Mouse (Mus musculus) spleen, postnatal 10 days (tissue): ENCODE measurements around the gene Kcne3.

Experiments
- DNase-seq, 2 experiments: peaks; one replicate each; pipeline ENCODE4 v3.0.0; 2021 to 2022; ENCODE audit warnings: low spot score in 2 of 2

Kcne3 gene

DNA sequence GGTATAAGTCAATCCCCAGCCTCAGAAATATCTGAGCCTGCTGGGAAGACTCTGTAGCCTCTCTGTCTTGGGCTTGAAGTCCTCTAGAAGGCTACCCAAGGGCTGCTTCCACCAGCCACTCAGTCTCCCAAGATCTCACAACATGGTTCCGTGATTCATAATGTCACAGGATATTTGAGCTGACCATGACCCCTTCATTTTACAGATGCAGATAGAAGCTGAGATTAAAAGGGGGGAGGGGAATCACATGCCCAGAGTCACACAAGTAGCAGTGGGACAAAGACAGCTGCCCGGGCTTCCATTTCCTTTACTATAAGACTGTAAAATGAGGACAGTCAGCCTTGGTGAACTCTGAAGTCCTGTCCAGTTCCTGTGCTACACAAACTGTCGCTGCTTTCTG is 5.3 kb downstream of the Kcne3 start:
- DNase-seq, result no peak

- no peak for DNase-seq
Observed at GRCm38 (mm10) chr7:100182388-100182787, 6.1 kb downstream of the Kcne3 start.

GRCm38 (mm10) chr7:100187601-100188000 is 11.3 kb downstream of the Kcne3 start:
- peak in 1 of 2 experiments; percentile 69 for DNase-seq

GRCm38 (mm10) chr7:100190167-100190566 is 13.9 kb downstream of the Kcne3 start:
- DNase-seq, result no peak

DNA sequence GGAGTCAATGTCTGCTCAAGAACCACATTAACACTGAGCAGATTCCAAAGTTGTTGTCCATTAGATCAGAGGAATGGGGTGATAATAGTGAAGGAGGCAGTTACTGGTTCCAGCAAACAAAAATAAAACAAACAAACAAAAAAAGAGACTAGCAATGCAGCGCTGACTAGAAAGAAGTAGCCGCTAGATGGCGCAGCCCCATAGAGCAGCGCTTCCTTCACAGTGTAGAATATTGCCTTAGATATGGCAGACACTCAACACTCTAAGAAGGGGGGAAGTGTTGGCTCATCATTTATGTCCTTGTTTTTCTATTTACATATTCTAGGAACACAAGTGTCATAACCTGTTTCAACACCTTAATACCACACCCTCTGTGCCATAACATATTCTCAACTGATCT is 14.5 kb downstream of the Kcne3 start:
- peak; percentile 33 to 83 for DNase-seq

GRCm38 (mm10) chr7:100201191-100201590 is 24.9 kb downstream of the Kcne3 start:
- DNase-seq, result no peak

- no peak for DNase-seq
Observed at GRCm38 (mm10) chr7:100203616-100204015, 27.3 kb downstream of the Kcne3 start.

- DNase-seq, result no peak
Observed at GRCm38 (mm10) chr7:100204871-100205270, 28.6 kb downstream of the Kcne3 start.

DNA sequence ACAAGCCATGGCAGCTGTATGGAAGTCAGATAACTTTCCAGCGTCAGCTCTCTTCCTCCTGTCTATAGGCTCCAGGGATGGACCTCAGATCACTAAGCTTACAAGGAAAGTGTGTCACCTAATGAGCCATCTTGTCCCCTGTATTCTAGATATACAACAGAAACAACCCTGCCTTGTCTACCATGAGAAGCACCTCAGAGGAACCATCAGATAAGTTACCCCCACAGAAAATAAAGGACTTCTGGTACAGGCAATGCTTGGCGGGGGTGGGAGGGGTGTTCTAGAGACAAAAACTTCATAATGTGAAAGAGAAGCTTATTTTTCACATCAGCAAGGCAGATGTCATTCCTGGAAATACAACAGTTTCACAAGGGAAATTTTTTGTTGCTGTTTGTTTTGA is 29.8 kb downstream of the Kcne3 start:
- DNase-seq, result no peak

- no peak for DNase-seq
Observed at GRCm38 (mm10) chr7:100207886-100208285, 31.6 kb downstream of the Kcne3 start.

GRCm38 (mm10) chr7:100214310-100214709 is 38.0 kb downstream of the Kcne3 start:
- DNase-seq, result no peak

GRCm38 (mm10) chr7:100215116-100215732 is 38.9 kb downstream of the Kcne3 start:
- no peak for DNase-seq

DNA sequence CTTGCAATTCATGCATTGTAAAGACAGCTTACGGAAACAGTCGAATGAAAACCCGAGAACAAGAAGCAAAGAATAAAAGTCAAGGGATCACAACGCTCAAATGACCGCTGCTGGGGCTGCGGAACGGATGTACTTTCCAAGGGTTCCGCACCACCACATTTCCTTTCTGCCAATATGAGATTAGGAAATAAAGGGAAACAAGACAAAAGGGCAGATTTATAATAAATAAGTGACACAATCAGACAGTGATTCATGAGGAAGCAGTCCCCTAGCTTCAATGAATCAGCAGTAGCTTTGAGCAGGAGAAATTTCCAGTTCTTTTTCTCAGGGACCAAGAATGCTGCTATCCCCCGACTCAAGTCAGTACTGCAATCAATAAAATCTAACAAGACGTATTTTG is 39.7 kb downstream of the Kcne3 start:
- no peak for DNase-seq

- no peak for DNase-seq
Observed at GRCm38 (mm10) chr7:100216601-100217565, 40.6 kb downstream of the Kcne3 start.

DNA sequence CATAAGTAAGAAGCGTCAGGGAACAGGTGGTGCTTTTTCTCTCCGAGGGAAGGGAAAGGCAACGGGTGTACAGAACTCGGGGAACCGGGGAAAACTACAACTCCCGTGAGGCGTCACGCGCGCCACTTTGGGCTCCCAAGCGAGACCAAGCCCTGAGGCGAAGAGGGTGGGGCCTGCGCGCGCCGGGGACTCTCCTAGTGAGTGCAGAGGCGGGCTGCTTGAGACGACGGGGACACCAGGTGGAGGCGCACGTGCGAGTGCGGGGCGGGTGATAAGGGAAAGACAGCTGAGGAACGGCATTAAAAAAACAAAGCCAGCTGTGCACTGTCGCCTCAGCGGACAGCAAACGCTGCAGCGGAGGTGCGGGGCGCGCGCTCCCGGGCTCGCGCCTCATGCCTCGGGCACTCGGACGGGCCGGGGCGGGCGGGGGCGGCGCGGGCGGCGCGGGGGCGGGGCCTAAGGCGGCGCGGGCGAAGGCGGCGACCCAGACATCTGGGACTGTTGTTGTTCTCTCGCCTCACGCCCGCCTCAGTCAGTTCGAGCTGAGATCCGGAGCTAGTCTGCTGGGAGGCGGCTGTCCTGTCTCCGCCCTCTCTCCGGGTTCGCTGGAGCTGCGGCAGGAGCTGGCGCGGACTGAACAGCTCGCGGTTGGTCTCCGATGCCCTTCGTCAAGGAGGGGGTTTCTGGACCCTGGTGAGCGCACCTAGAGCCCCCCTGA is 51.0 kb downstream of the Kcne3 start, which contains the start of gene Pgm2l1:
Gene Pgm2l1, plus strand, starts transcription at position 237 of the 718 bp plus-strand sequence.
- peak; percentile 97 to 99 for DNase-seq

- DNase-seq, result peak; percentile 67 to 71
Observed at GRCm38 (mm10) chr7:100227896-100228525, 51.7 kb downstream of the Kcne3 start.

DNA sequence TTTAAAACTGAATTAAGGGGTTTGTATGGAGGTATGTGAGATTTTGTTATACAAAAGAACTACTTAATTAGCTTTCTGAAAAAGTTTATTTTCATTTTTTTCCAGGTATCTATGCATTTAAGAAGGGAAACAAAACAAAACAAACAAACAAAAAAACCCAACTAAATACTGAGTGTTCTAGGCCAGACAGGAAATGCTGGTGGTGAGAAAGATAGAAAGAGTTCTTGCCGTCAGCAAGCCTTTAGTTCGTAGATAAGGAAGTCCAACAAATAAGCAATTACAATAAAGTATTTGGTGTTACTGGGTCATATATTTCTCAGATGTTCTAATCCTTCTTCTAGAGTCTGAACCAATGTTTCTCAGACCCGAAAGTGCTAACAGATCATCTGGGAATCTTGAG is 52.7 kb downstream of the Kcne3 start:
- no peak for DNase-seq

DNA sequence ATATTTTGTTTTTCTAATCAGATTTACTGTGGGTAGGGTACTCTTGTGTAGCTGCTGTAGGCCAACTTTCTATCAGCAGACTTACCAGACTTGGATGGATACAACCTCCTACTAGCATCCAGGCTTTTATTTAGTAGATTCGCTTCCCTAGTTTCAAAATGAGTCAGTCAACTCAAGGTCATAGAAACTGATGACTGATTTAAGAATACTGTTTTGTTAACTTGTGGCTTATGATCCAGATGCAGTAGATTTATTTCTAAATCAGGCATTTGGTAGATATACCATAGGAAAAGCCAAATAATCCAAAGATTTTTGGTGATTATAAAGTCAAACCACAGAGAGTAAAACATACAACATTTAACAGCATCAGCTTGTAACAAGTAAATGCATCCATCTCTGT is 54.3 kb downstream of the Kcne3 start:
- no peak for DNase-seq

DNA sequence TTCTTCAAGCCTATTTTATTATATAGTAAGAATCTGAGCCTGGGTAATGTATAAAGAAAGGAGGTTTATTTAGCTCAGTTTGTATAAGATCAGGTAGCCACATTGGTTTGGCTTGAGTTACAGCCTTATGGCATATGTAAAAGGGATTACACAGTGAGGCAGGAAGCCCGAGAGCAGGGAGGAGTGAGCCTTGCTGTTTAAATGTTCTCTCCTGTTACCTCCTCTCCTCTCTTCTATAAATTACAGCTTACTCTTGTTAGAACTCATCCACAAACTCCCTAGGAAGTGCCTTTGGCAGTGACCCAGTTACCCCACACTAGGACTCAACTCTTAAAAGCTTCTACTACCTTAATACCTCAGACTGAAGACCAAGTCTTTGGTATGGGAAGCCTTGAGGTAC is 55.4 kb downstream of the Kcne3 start:
- no peak for DNase-seq

DNA sequence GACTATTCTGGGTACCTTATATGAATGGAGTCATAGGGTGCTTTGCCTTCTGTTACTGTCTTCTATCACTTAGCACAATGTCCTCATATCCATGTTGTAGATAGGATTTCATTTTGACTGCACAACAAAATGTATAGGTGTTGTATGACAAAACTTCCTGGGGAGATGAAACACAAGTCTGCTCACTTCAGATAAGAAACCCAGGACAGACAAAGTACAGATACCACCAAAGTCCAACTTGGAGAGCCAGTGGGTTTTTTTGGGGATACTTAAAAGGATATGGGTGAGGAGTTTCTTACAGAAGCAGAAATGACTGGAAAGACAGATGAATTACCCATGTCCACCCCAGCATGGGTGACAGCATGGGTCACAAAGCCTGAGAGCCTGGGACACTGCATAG is 57.4 kb downstream of the Kcne3 start:
- DNase-seq, result no peak
